Mouse (Mus musculus) limb, embryonic 10.5 days (tissue): ENCODE results near the gene Polr2b. TPM values are rescaled to one million over a fixed set of nuclear protein-coding genes. Genes with fewer than 3 reads are reported as not detected.

Experiments used
- DNase-seq: peaks from one replicate; pipeline ENCODE4 v3.0.0-alpha.2; 2017; ENCODE audit warnings: low spot score
- H3K27ac ChIP-seq: fragments of 300-500 bp; sonication (generic); 2 replicates; pipeline ENCODE4 v1.5.1; 2016; ENCODE audit warnings: mild to moderate bottlenecking
- H3K27me3 ChIP-seq: fragments of 300-500 bp; sonication (generic); 2 replicates; pipeline ENCODE4 v1.6.1; 2016; ENCODE audit warnings: low read depth, mild to moderate bottlenecking; ENCODE audit not compliant: poor library complexity, severe bottlenecking
- H3K36me3 ChIP-seq: fragments of 300-500 bp; sonication (generic); 2 replicates; pipeline ENCODE4 v1.6.1; 2016; ENCODE audit warnings: mild to moderate bottlenecking, moderate library complexity
- H3K4me1 ChIP-seq: fragments of 300-500 bp; sonication (generic); 2 replicates; pipeline ENCODE4 v1.6.1; 2016
- H3K4me3 ChIP-seq: fragments of 300-500 bp; sonication (generic); 2 replicates; pipeline ENCODE4 v1.5.1; 2016; ENCODE audit warnings: mild to moderate bottlenecking, moderate library complexity
- H3K9me3 ChIP-seq: fragments of 300-500 bp; sonication (generic); replicated peaks from 2 replicates; pipeline ENCODE4 v1.6.1; 2016; ENCODE audit warnings: mild to moderate bottlenecking
- WGBS: fragments of 180-500 bp; shearing (Covaris S2); methylation state at CpG from one replicate; pipeline ENCODE4 v1.1.7; 2016; 5-methylcytosine and 5-hydroxymethylcytosine counted together
- polyA plus RNA-seq: library from polyadenylated mRNA; unstranded; fragments of >200 nt; fragmentation: Nextera tagmentation; extraction: Ambion mirVana; gene quantifications from 2 replicates; pipeline ENCODE4 v1.2.1, GENCODE M21; 2016

Gene Polr2b
- polyA plus RNA-seq, 1 experiment from 2014 or later = 95.9 TPM

DNA sequence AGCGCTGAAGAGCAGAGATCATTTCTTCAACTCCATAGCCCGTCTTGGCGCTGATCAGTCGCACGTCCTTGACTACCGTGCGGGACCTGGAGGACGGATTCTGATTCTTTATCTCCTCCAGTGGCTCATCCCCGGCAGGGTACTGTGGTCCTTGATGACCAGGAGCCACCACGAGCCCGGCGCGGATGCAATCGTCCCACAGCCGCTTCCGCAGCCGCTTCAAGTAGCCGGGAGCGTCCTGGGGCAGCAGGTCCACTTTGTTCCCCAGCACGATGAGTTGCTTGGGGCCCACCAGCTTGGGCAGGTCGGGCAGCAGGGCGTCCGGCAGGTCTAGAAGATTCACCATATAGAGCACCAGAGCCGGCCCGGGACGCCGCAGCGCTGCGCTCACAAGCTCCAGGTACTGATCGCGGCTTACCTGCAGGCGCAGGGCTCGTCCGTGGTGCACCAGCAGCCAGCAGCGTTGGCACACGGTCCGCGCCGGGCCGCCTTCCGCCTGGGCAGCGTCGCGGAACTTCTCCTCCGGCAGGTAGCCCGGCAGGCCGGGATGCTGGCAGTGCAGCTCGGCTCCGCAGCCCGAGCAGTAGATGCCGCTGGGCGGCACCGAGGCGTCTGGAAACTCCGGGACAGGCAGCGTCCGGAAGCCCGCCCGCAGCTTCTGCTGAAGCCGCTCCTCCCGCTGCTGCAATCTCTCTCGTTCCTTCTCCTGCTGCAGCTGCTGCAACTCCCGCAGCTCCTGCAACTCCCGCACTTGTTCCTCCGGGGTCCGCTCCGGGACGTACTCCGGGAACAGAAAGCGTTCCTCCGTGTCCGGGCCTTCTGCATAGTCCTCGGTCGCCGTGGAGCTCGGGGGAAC is 668 bp upstream of the Polr2b start:
- under 1% methylated on average over 76 of the region's 76 CpGs for WGBS
- H3K4me3 ChIP-seq = peak overlapping the region; percentile 92
- no peak for DNase-seq
- H3K36me3 ChIP-seq = peaks cover 56% of the 10 kb centered on the region
- no peaks in the 10 kb centered on the region for H3K27me3 ChIP-seq
- H3K27ac ChIP-seq = peak overlapping the region; percentile 93
- H3K4me1 ChIP-seq = peaks cover 28% of the 10 kb centered on the region
- H3K9me3 ChIP-seq = no peaks in the 10 kb centered on the region

DNA sequence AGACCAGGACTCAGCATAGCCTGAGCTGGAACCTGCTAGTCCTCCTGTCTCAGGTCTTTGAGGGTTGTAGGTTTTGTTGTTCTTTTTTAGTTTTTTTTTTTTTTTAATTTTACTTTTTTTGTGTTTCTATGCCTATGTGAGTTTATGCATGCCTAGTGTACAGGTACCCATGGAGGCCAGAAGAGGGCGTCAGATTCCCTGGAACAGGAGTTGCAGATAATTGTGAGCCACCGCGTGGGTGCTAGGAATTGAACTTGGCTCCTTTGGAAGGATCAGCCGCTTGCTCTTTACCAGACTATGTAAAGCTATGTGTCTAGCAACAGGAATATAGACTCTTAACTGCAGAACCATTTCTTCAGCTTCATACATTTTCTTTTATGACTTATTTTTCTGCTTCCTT is 4.3 kb downstream of the Polr2b start:
- Histone ChIP-seq H3K4me1 (peaks cover 11% of the 10 kb centered on the region), H3K36me3 (peaks cover 73% of the 10 kb centered on the region), H3K27ac (no peak overlapping the region), H3K27me3 (no peaks in the 10 kb centered on the region), H3K9me3 (no peaks in the 10 kb centered on the region), H3K4me3 (no peak overlapping the region)
- DNase-seq = no peak
- 90% methylated on average over 4 of the region's 4 CpGs for WGBS

DNA sequence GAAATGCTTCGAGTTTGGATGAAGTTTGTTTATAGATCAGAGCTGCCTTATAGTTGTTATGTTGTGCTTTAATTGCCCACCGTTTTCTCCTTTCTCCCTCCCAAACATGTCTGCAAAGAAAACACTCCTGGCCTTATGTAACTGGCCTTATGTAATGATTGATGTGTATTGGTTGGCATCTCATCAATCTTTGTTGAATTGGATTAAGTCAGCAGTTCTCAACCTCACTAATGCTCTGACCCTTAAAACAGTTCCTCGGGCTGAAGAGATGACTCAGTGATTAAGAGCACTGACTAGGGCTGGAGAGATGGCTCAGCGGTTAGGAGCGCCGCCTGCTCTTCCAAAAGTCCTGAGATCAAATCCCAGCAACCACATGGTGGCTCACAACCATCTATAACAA is 5.0 kb downstream of the Polr2b start:
- DNase-seq = no peak
- Histone ChIP-seq H3K4me3 (no peak overlapping the region), H3K27ac (no peak overlapping the region), H3K4me1 (peaks cover 10% of the 10 kb centered on the region), H3K9me3 (no peaks in the 10 kb centered on the region), H3K36me3 (peaks cover 78% of the 10 kb centered on the region), H3K27me3 (no peaks in the 10 kb centered on the region)
- 94% methylated on average over 6 of the region's 6 CpGs for WGBS

DNA sequence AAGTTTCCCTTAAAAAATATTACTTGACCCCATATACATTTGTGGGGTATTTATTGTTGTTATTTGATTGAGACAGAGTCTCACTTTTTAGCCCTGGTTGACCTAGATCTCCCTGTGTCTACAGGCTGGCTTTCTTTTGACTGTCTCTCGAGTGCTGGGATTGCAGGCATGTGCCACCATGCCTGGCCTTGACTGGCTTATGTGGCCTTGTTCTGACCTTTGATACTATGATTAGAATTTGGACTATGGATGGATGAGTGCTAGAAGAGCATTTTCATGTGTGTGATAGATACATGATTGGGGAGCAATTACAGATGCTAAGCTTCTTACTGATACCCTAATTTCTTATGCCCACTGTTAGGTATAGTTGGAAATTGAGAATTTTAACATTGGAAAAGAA is 15.0 kb downstream of the Polr2b start:
- no peaks in the 10 kb centered on the region for H3K4me1 ChIP-seq
- H3K27me3 ChIP-seq = no peaks in the 10 kb centered on the region
- H3K4me3 ChIP-seq = no peak overlapping the region
- no peaks in the 10 kb centered on the region for H3K9me3 ChIP-seq
- WGBS = 79% methylated on average over 1 of the region's 1 CpGs
- H3K36me3 ChIP-seq = peaks cover 100% of the 10 kb centered on the region
- no peak for DNase-seq
- H3K27ac ChIP-seq = no peak overlapping the region

DNA sequence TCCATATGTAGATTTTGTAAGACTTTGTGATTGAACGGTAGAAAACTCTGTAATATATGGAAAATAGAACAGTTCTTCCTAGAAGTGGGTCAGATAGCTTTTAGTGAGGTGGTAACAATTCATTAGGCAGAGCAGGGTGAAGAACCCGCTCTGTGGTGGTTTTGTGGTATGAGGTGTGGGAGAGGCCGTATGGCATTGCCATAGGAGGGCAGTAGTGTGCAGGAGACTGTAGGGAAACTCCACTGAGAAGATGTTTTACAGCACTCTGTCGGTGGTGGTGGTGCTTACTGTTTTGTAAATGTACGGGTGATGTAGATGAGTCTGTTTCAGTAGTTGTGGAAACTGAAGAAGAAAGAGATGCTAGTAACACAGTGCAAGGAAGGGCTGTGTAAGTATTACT is 20.2 kb downstream of the Polr2b start:
- Histone ChIP-seq H3K4me1 (no peaks in the 10 kb centered on the region), H3K27me3 (no peaks in the 10 kb centered on the region), H3K27ac (no peak overlapping the region), H3K9me3 (no peaks in the 10 kb centered on the region), H3K36me3 (peaks cover 98% of the 10 kb centered on the region), H3K4me3 (no peak overlapping the region)
- no peak for DNase-seq
- 82% methylated on average over 5 of the region's 5 CpGs for WGBS

DNA sequence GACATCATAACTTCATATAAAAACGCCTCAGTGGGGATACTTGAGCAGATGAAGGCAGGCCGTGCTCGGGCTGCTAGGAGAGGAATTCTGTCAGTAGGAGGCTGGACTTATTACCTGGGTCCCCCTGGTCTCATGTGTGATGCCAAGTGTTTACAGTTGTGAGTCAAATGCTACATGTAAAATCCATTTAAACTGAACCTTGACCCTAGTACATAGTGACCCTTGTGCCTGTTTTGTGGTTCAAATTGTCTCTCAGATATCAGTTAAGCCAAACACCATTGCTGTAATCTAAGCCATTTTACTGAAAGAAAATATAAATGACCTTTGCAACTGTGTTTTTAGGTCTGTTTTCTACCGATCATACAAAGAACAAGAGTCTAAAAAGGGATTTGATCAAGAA is 30.1 kb downstream of the Polr2b start:
- Histone ChIP-seq H3K27me3 (no peaks in the 10 kb centered on the region), H3K4me3 (no peak overlapping the region), H3K4me1 (no peaks in the 10 kb centered on the region), H3K9me3 (no peaks in the 10 kb centered on the region), H3K27ac (no peak overlapping the region), H3K36me3 (peaks cover 100% of the 10 kb centered on the region)
- no peak for DNase-seq
- 90% methylated on average over 4 of the region's 4 CpGs for WGBS

DNA sequence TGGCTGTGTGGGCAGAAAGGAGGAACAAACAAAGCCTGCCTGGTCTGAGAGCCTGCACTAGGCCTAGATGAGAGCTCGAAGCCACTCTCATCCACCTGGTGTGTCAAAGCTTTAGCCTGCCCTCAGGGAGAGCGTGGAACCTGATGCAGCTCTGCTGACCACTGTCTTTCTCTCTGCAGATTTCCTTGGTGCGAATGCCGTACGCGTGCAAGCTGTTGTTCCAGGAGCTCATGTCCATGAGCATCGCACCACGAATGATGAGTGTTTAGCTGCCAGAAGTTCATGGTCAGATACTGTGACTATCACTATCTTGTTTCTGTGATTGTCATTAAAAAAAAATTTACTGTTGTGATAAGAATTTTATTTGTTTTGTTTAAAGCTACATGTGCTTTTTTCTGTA is 39.0 kb downstream of the Polr2b start:
- 96% methylated on average over 8 of the region's 8 CpGs for WGBS
- no peaks in the 10 kb centered on the region for H3K27me3 ChIP-seq
- H3K4me3 ChIP-seq = no peak overlapping the region
- DNase-seq = no peak
- H3K36me3 ChIP-seq = peaks cover 73% of the 10 kb centered on the region
- H3K9me3 ChIP-seq = no peaks in the 10 kb centered on the region
- H3K27ac ChIP-seq = no peak overlapping the region
- peaks cover 13% of the 10 kb centered on the region for H3K4me1 ChIP-seq

DNA sequence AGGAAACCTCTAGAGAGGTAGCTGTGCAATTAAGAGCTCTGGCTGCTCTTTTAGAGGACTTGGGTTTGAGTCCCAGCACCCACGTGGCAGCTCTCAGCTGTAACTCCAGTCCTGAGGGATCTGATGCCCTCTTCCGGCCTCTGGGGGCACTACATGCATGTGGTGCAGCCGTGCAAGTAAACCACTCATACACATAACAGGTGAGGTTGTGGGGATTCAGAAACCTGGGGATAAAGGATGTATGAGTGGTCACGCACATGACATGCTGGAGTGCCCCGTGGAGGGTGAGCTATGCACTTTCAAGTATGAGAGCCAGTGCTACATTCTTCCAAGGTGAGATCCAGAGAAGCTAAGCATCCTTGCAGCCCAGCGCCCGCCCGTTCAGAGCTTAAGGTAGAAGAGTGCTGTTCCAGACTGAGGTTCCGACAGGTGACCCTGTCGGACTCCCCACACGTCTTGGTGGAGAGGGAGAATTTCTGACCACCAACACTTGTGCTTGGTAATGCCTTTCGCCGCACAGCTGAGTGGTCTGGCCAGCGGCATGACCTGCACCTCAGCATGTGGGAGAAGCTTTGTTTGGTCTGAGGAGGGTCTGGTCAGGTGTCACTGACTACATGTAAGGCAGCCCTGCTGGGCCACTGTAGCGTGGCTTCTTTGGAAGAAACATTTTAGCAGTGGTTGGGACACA is 40.2 kb downstream of the Polr2b start:
- H3K9me3 ChIP-seq = no peaks in the 10 kb centered on the region
- H3K4me3 ChIP-seq = no peak overlapping the region
- H3K4me1 ChIP-seq = peaks cover 23% of the 10 kb centered on the region
- no peaks in the 10 kb centered on the region for H3K27me3 ChIP-seq
- DNase-seq = no peak
- no peak overlapping the region for H3K27ac ChIP-seq
- peaks cover 61% of the 10 kb centered on the region for H3K36me3 ChIP-seq
- 94% methylated on average over 15 of the region's 15 CpGs for WGBS

DNA sequence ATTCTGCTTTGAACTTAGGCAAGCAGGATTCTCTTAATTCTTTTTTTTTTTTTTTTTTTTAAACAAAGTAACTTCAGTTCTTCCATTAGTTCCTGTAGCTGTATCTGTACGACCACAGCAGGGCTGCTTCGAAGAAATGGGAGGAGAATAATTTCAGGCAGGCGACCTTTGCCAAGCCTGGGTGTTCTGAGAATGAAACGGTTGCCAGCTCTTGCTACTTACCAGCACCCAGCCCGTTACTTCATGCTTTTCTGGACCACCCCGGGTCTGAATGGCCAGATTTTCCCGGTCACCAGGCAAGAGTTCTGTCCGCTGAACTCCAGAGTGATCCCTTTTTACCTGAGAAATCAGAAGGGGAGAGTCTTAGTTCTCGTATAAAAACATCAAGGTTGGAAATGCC is 41.7 kb downstream of the Polr2b start:
- H3K27ac ChIP-seq = no peak overlapping the region
- no peaks in the 10 kb centered on the region for H3K27me3 ChIP-seq
- no peak overlapping the region for H3K4me3 ChIP-seq
- peaks cover 38% of the 10 kb centered on the region for H3K4me1 ChIP-seq
- no peak for DNase-seq
- 80% methylated on average over 9 of the region's 9 CpGs for WGBS
- H3K9me3 ChIP-seq = no peaks in the 10 kb centered on the region
- H3K36me3 ChIP-seq = peaks cover 45% of the 10 kb centered on the region

DNA sequence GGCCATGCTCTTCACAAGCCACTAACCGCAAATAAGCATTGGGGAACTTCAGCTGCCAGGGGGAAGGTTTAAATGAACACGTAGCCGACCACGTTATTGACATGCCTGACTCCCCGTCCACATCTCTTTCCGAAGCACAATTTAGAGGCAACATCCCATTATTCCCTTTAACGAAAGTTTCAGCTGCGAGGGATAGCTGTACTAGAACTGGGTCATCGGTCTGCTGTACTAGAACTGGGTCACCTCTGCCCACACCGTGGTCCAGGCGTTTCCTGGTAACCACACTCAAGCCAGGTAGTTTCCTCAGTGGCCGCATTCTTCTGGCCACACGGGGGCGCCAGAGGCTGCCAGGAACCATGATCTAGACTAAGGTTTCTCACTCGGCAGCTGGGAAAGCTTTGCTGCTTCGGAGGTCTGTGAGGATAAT is 44.4 kb downstream of the Polr2b start:
- Histone ChIP-seq H3K27me3 (no peaks in the 10 kb centered on the region), H3K27ac (no peak overlapping the region), H3K36me3 (peaks cover 18% of the 10 kb centered on the region), H3K4me1 (peaks cover 58% of the 10 kb centered on the region), H3K9me3 (no peaks in the 10 kb centered on the region), H3K4me3 (peak overlapping the region; percentile 37)
- 13% methylated on average over 16 of the region's 16 CpGs for WGBS
- DNase-seq = peak; percentile 94

DNA sequence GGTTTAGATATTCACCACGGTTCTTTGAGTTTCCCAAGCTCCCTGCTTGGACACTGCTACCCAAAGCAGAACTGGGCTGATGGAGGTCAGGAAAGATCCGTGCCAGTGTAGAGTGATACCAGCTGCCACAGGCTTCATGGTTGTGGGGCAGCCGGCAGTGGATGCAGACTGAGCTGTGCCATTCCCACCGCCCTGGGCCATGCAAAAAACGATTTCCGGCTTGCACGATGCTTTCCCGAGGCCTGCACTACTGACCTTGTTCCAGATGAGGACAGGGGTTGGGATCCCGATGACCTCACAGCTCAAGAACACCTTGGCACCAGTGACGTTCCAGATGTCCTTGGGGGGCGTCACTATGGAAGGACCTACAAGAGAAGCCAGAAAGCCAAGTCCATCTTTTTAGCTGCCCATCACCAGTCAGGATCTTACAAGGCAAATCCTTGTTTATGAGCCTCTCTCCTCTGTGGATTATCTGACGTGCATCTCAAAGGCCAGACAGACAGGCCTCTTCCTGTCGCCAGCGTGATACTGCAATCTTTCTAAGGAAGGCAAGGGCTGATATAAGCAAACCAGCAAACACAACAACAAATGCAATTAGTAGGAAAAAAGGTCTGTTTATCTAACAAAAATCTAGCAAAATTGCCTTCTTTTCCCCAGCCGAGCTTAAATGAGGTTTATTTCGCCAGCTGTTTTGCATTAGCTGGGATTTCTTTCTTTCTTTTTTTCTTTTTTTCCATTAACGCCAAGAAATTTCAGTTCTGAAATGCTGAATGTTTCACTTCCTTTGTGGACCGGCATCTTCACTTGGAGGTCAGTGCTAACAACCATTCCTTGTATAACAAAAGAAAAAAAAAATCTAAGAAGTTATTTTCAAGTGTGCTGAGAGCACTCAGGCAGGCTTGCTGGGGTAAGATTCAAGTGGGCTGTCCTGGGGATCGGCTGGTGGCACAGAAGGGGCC is 45.6 kb downstream of the Polr2b start:
- H3K9me3 ChIP-seq = no peaks in the 10 kb centered on the region
- H3K36me3 ChIP-seq = peaks cover 6% of the 10 kb centered on the region
- no peaks in the 10 kb centered on the region for H3K27me3 ChIP-seq
- DNase-seq = no peak
- H3K4me3 ChIP-seq = no peak overlapping the region
- H3K27ac ChIP-seq = peak overlapping the region; percentile 72
- 52% methylated on average over 19 of the region's 19 CpGs for WGBS
- H3K4me1 ChIP-seq = peaks cover 58% of the 10 kb centered on the region

DNA sequence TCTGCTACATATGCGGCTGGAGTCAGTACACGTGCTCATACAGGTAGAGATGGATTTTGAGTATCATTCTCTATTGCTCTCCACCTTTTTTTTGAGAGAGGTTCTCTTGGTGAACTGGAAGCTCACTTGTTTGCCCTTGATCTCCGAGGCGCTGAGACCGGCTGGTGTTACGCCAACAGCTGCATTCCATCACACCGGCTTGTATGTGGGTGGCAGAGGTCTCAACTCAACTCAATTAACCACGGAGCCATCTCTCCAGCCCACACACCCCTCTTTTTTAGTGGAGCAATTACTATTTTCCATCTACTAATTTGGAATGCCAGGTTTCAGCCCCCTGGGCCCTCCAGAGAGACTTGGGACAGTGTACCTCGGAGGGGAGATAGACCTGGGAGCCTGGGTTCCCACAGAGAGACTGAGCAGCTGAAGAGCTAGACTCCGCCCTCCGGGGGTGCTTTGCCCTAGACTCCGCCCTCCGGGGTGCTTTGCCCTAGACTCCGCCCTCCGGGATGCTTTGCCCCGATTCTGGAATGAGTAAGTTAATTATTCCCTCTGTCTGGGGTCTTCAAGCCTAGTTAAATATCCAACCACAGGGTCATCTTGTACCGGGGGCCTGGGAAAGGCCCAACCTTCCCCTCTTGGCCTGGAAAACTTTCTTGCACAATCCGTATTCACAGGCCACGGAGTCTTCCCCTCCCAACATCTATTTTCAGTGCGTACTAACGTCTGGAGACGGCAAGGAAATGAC is 47.6 kb downstream of the Polr2b start:
- peak overlapping the region; percentile 47 for H3K4me3 ChIP-seq
- no peaks in the 10 kb centered on the region for H3K9me3 ChIP-seq
- H3K27ac ChIP-seq = peak overlapping the region; percentile 82
- WGBS = 11% methylated on average over 22 of the region's 22 CpGs
- H3K4me1 ChIP-seq = peaks cover 54% of the 10 kb centered on the region
- H3K36me3 ChIP-seq = no peaks in the 10 kb centered on the region
- no peaks in the 10 kb centered on the region for H3K27me3 ChIP-seq
- DNase-seq = peak; percentile 66
